Mouse (Mus musculus): ENCODE measurements at regions not wholly inside any gene's neighbourhood (a gene's known extent, or its start where the extent isn't known, plus 50 kb on each side); places are given as distances from the start of the nearest gene placed in this dataset.

DNA sequence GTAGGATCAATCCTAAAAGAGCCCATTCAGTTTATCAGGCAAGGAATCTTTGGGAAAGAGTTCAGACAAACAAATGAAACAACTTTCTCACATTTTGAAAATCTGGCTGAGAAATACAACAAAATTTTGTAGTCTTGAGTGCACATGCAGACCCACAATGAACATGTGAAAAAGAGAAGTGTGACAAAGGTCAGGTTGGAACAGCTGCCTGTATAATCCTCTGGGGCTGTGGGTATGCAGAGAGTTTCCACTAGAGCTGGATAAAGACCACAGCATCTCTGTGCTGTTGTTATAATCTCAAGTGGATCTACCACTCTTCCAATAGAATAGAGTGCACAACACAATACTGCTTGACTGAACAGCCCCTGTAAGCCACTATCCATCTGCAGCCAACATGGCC lies 482.3 kb downstream of the Irx1 start:
- no peak for TF ChIP-seq CTCF (IDR thresholded peaks at IDR 0.05)
- TF ChIP-seq EP300 (IDR thresholded peaks at IDR 0.05) = no peak
